Mouse (Mus musculus): ENCODE data around the gene Wipf1. TPM values are rescaled to one million over a fixed set of nuclear protein-coding genes. Genes with fewer than 3 reads are reported as not detected.

Wipf1 gene
- polyA plus RNA-seq, 1 experiment from 2014 or later, result 1.9 TPM

DNA sequence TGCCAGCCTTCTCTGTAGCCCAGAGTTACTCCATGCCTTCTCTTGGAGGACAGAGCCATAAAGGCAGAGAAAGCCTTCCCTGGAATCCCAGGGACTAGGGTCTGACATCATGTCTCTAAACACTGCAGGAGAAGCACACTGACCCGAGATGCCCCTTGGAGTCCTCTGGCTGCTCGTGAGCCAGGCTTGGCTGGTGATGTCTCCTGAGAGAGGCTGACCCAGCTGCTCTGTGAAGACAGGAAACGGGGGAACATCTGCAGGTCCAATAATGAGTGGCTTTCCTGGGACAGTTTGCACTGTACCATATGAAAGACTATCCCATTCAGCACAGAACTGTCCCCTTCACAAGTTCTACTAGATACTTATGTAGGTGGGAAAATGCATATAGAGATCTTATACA is 69.4 kb downstream of the Wipf1 start:
- no peaks in the 10 kb centered on the region for H3K27me3 ChIP-seq (ENCODE audit: control insufficient read depth, insufficient read depth, low read length)
- H3K4me2 ChIP-seq (ENCODE audit: low read depth, low read length), result no peak overlapping the region
- WGBS, result 49% methylated on average over 3 of the region's 3 CpGs
- no peak overlapping the region for H3K27ac ChIP-seq (ENCODE audit: low read depth, low read length)
- no peaks in the 10 kb centered on the region for H3K4me1 ChIP-seq (ENCODE audit: control insufficient read depth, insufficient read depth, low read length)
- H3K36me3 ChIP-seq (ENCODE audit: control insufficient read depth, insufficient read depth, low read length), result no peaks in the 10 kb centered on the region
- no peak overlapping the region for H3K4me3 ChIP-seq (ENCODE audit: low read depth, low read length)
- H3K9ac ChIP-seq (replicated peaks; ENCODE audit: low read depth, low read length), result no peak overlapping the region
- no peak for ATAC-seq (ENCODE audit: low read depth)
- no peaks in the 10 kb centered on the region for H3K9me3 ChIP-seq (ENCODE audit: control insufficient read depth, low read length)

GRCm38 (mm10) chr2:73459607-73460153 is 69.9 kb downstream of the Wipf1 start:
- Histone ChIP-seq H3K4me3 (ENCODE audit: low read depth, low read length) (no peak overlapping the region), H3K4me1 (ENCODE audit: control insufficient read depth, insufficient read depth, low read length) (no peaks in the 10 kb centered on the region), H3K9ac (replicated peaks; ENCODE audit: low read depth, low read length) (no peak overlapping the region), H3K4me2 (ENCODE audit: low read depth, low read length) (no peak overlapping the region), H3K27ac (ENCODE audit: low read depth, low read length) (no peak overlapping the region), H3K36me3 (ENCODE audit: control insufficient read depth, insufficient read depth, low read length) (no peaks in the 10 kb centered on the region), H3K9me3 (ENCODE audit: control insufficient read depth, low read length) (no peaks in the 10 kb centered on the region), H3K27me3 (ENCODE audit: control insufficient read depth, insufficient read depth, low read length) (no peaks in the 10 kb centered on the region)
- 84% methylated on average over 4 of the region's 4 CpGs for WGBS
- no peak for ATAC-seq (ENCODE audit: low read depth)

- Histone ChIP-seq H3K9me3 (ENCODE audit: control insufficient read depth, low read length) (no peaks in the 10 kb centered on the region), H3K4me3 (ENCODE audit: low read depth, low read length) (no peak overlapping the region), H3K4me2 (ENCODE audit: low read depth, low read length) (no peak overlapping the region), H3K9ac (replicated peaks; ENCODE audit: low read depth, low read length) (no peak overlapping the region), H3K4me1 (ENCODE audit: control insufficient read depth, insufficient read depth, low read length) (no peaks in the 10 kb centered on the region), H3K27ac (ENCODE audit: low read depth, low read length) (no peak overlapping the region), H3K27me3 (ENCODE audit: control insufficient read depth, insufficient read depth, low read length) (no peaks in the 10 kb centered on the region), H3K36me3 (ENCODE audit: control insufficient read depth, insufficient read depth, low read length) (no peaks in the 10 kb centered on the region)
- no peak for ATAC-seq (ENCODE audit: low read depth)
- WGBS, result 96% methylated on average over 6 of the region's 6 CpGs
Observed at GRCm38 (mm10) chr2:73456886-73457285, 72.6 kb downstream of the Wipf1 start.

DNA sequence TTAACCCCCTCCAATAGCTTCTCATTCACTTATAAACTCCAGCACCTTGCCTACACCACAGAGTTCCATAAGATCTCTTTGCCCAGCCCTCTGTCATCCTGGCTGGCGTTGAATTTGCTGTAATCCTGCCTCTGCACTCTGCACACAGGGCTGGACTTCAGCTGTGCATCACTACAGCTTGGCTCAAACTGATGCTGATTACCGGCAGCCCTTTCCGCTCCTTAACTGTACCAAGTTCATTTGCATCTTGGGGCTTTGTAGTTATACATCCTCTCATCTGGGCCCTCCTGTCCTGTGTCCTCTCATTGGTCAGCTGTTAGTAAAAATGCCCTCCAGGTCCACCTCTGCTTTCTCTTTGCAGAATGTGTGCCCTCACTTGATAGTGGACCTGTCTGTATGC is 73.4 kb downstream of the Wipf1 start:
- no peak overlapping the region for H3K4me2 ChIP-seq (ENCODE audit: low read depth, low read length)
- no peak overlapping the region for H3K4me3 ChIP-seq (ENCODE audit: low read depth, low read length)
- no peak overlapping the region for H3K9ac ChIP-seq (replicated peaks; ENCODE audit: low read depth, low read length)
- 84% methylated on average over 3 of the region's 3 CpGs for WGBS
- H3K27me3 ChIP-seq (ENCODE audit: control insufficient read depth, insufficient read depth, low read length), result no peaks in the 10 kb centered on the region
- H3K9me3 ChIP-seq (ENCODE audit: control insufficient read depth, low read length), result no peaks in the 10 kb centered on the region
- no peak overlapping the region for H3K27ac ChIP-seq (ENCODE audit: low read depth, low read length)
- ATAC-seq (ENCODE audit: low read depth), result no peak
- H3K4me1 ChIP-seq (ENCODE audit: control insufficient read depth, insufficient read depth, low read length), result no peaks in the 10 kb centered on the region
- H3K36me3 ChIP-seq (ENCODE audit: control insufficient read depth, insufficient read depth, low read length), result no peaks in the 10 kb centered on the region

GRCm38 (mm10) chr2:73455541-73455940 is 74.0 kb downstream of the Wipf1 start:
- Histone ChIP-seq H3K9me3 (ENCODE audit: control insufficient read depth, low read length) (no peaks in the 10 kb centered on the region), H3K4me3 (ENCODE audit: low read depth, low read length) (no peak overlapping the region), H3K9ac (replicated peaks; ENCODE audit: low read depth, low read length) (no peak overlapping the region), H3K27me3 (ENCODE audit: control insufficient read depth, insufficient read depth, low read length) (no peaks in the 10 kb centered on the region), H3K27ac (ENCODE audit: low read depth, low read length) (no peak overlapping the region), H3K36me3 (ENCODE audit: control insufficient read depth, insufficient read depth, low read length) (no peaks in the 10 kb centered on the region), H3K4me2 (ENCODE audit: low read depth, low read length) (no peak overlapping the region), H3K4me1 (ENCODE audit: control insufficient read depth, insufficient read depth, low read length) (no peaks in the 10 kb centered on the region)
- no peak for ATAC-seq (ENCODE audit: low read depth)
- 92% methylated on average over 4 of the region's 4 CpGs for WGBS

GRCm38 (mm10) chr2:73454682-73455081 is 74.9 kb downstream of the Wipf1 start:
- 93% methylated on average over 13 of the region's 13 CpGs for WGBS

GRCm38 (mm10) chr2:73454186-73454585 is 75.3 kb downstream of the Wipf1 start:
- Histone ChIP-seq H3K9ac (replicated peaks; ENCODE audit: low read depth, low read length) (no peak overlapping the region), H3K27me3 (ENCODE audit: control insufficient read depth, insufficient read depth, low read length) (no peaks in the 10 kb centered on the region), H3K27ac (ENCODE audit: low read depth, low read length) (no peak overlapping the region), H3K4me2 (ENCODE audit: low read depth, low read length) (no peak overlapping the region), H3K36me3 (ENCODE audit: control insufficient read depth, insufficient read depth, low read length) (no peaks in the 10 kb centered on the region), H3K4me1 (ENCODE audit: control insufficient read depth, insufficient read depth, low read length) (no peaks in the 10 kb centered on the region), H3K4me3 (ENCODE audit: low read depth, low read length) (no peak overlapping the region), H3K9me3 (ENCODE audit: control insufficient read depth, low read length) (no peaks in the 10 kb centered on the region)
- WGBS, result 90% methylated on average over 4 of the region's 4 CpGs
- no peak for ATAC-seq (ENCODE audit: low read depth)

More at GRCm38 (mm10) chr2:73454682-73455081, 74.9 kb downstream of the Wipf1 start:
- H3K27ac ChIP-seq (ENCODE audit: low read depth, low read length), result no peak overlapping the region
- no peaks in the 10 kb centered on the region for H3K9me3 ChIP-seq (ENCODE audit: control insufficient read depth, low read length)
- H3K36me3 ChIP-seq (ENCODE audit: control insufficient read depth, insufficient read depth, low read length), result no peaks in the 10 kb centered on the region
- ATAC-seq (ENCODE audit: low read depth), result no peak
- no peaks in the 10 kb centered on the region for H3K27me3 ChIP-seq (ENCODE audit: control insufficient read depth, insufficient read depth, low read length)
- H3K4me2 ChIP-seq (ENCODE audit: low read depth, low read length), result no peak overlapping the region
- H3K9ac ChIP-seq (replicated peaks; ENCODE audit: low read depth, low read length), result no peak overlapping the region
- H3K4me3 ChIP-seq (ENCODE audit: low read depth, low read length), result no peak overlapping the region
- no peaks in the 10 kb centered on the region for H3K4me1 ChIP-seq (ENCODE audit: control insufficient read depth, insufficient read depth, low read length)

GRCm38 (mm10) chr2:73453717-73454116 is 75.8 kb downstream of the Wipf1 start:
- no peak overlapping the region for H3K9ac ChIP-seq (replicated peaks; ENCODE audit: low read depth, low read length)
- H3K4me2 ChIP-seq (ENCODE audit: low read depth, low read length), result no peak overlapping the region
- no peaks in the 10 kb centered on the region for H3K36me3 ChIP-seq (ENCODE audit: control insufficient read depth, insufficient read depth, low read length)
- H3K9me3 ChIP-seq (ENCODE audit: control insufficient read depth, low read length), result no peaks in the 10 kb centered on the region
- ATAC-seq (ENCODE audit: low read depth), result no peak
- no peaks in the 10 kb centered on the region for H3K27me3 ChIP-seq (ENCODE audit: control insufficient read depth, insufficient read depth, low read length)
- no peak overlapping the region for H3K4me3 ChIP-seq (ENCODE audit: low read depth, low read length)
- WGBS, result 60% methylated on average over 4 of the region's 4 CpGs
- H3K4me1 ChIP-seq (ENCODE audit: control insufficient read depth, insufficient read depth, low read length), result no peaks in the 10 kb centered on the region
- no peak overlapping the region for H3K27ac ChIP-seq (ENCODE audit: low read depth, low read length)

DNA sequence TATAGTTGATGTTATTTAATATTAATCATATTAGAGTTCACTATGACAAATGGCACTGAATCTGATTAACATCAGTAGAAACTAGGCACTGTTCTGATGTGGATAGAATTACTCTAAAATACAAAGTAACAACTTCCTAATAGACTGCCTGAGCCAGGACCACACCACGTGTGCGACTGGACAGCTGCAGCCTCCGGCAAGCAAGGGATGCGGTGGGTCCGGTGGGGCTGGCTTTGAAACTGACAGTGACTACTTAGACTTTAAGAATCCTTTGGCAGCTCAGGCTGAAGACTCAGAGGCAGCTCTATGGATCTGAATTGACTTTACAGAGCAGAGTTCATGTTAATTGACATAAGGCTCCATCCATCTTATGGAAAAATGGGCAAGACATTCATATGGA is 76.4 kb downstream of the Wipf1 start:
- H3K36me3 ChIP-seq (ENCODE audit: control insufficient read depth, insufficient read depth, low read length), result no peaks in the 10 kb centered on the region
- WGBS, result 60% methylated on average over 5 of the region's 5 CpGs

More for the DNA sequence above, 76.4 kb downstream of the Wipf1 start:
- no peak overlapping the region for H3K27ac ChIP-seq (ENCODE audit: low read depth, low read length)
- no peaks in the 10 kb centered on the region for H3K4me1 ChIP-seq (ENCODE audit: control insufficient read depth, insufficient read depth, low read length)
- H3K27me3 ChIP-seq (ENCODE audit: control insufficient read depth, insufficient read depth, low read length), result no peaks in the 10 kb centered on the region
- H3K4me2 ChIP-seq (ENCODE audit: low read depth, low read length), result no peak overlapping the region
- H3K9ac ChIP-seq (replicated peaks; ENCODE audit: low read depth, low read length), result no peak overlapping the region
- H3K9me3 ChIP-seq (ENCODE audit: control insufficient read depth, low read length), result no peaks in the 10 kb centered on the region
- no peak for ATAC-seq (ENCODE audit: low read depth)
- no peak overlapping the region for H3K4me3 ChIP-seq (ENCODE audit: low read depth, low read length)

Measured in neural tube, embryonic 14.5 days (tissue).